Mouse (Mus musculus): ENCODE measurements around the gene Mlxipl. TPM values are rescaled to one million over a fixed set of nuclear protein-coding genes. Genes with fewer than 3 reads are reported as not detected.

Gene Mlxipl
- total RNA-seq, 2 experiments from 2014 or later, result 14.1 to 26.6 TPM

DNA sequence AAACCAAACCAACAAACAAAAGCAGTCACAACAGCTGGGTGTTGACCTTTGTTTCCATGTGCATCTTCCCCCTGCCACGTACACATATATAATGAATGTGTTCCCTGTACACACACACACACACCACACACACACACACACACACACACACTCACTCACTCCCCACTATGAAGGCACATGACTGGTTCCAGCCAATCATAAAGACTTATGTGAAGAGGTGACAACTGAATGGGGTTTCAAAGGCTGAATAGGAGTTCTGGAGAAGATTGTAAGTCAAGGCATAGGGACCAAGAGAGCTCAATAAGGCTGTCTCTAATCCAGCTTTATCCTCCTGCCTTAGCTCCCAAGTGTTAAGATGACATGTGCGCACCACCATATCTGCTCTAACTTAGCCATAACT lies 10.1 kb upstream of the Mlxipl start:
- no peak for DNase-seq

DNA sequence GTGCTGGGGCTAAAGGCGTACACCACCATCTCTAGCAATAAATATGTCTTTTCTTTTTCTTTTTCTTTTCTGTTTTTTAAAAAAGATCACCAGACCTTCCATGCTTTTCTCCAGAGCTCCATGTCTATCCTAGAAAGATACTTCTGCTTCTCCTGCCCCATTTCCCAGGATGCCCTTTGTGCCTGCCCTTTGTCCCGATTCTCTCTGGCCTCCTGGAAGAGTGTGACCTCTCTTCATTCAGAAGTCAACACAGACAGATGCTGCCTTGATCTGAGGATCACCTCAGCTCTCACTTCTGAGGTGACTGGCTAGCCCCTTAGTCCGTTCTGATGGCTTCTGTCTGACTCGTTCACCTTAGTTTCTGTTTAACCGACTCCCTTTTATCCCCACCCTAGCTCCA lies 9.2 kb upstream of the Mlxipl start:
- DNase-seq, result no peak

DNA sequence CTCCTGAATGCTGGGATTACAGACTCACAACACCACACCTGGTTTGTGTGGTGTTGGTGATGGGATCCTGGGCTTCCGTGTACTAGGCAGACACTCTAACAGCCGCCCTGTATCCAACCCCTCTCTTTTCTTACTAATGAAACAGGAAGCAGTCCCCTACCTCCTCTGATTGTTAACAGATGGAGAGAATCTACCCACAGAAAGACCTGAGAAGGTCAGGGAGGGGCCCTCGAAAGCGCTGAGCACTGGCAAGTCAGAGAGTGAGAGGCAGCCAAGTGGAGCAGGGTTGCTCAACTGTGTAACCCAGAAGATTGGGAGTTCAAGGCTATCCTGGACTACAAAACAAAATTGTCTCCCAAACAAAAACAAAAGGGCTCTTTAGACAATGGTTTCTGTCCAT lies 2.8 kb upstream of the Mlxipl start:
- no peak for DNase-seq

DNA sequence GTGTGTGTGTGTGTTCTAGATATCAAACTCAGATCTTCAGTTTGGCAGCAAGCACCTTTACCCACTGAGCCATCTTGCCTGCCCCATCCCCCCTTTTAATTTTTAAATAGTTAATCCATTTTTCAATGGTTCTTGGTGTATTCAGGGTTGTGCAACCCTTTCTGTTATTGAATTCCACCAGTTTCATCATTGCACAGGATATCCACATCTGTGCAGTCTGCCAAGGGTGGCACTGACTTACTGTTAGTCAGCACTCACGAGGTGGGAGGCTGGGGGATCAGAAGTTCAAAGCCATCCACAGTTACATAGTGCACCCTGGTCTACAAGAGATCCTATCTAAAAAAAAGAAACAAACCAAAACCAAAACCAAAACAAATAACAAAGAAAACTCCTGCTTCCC lies 11.3 kb downstream of the Mlxipl start:
- no peak for DNase-seq

DNA sequence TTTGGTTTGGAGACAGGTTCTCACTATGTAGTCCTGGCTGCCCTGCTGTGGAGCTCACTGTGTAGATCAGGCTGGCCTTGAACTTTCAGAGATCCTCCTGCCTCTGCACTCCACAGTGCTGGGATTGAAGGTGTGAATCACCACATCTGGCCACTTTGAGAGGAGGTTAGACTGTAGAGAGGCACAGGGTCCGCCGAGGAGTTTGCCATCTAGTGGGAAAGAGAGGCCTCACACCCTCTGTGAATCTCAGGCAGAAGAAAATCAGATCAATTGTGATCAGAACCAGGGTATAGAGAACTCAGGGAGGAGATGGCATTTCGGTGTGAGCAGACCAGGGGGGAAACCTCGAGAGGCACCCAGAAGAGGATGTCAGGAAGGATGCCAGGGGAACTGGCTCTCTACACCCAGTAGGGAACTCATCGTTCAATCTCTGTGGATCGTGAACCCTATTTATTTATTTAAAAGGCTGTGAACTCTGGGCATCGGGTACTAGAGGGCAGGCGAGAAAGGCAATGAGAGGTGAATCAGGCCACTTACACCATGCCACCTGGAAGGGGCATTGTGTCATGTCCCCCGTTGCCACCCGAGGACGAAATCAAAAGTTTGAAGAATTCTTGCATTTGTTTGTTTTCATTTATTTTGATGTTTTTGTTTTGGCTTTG lies 14.4 kb downstream of the Mlxipl start:
- DNase-seq, result no peak

DNA sequence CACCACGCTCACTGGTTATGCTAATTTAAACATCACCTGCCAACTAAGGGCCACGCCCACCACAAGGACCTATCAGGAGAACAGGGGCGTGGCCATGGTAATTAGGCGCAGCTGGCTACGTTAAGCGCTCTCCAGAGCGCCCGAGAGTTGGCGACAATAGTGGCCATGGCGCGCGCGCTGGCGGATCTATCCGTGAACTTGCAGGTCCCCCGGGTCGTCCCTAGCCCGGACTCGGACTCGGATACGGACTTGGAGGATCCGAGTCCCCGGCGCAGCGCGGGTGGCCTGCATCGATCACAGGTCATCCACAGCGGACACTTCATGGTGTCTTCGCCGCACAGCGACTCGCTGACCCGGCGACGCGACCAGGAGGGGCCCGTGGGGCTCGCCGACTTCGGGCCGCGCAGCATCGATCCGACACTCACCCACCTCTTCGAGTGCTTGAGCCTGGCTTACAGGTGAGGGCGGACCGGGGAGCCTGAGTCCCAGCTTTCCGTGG lies 17.1 kb downstream of the Mlxipl start:
- DNase-seq, result peak; percentile 87 to 90

DNA sequence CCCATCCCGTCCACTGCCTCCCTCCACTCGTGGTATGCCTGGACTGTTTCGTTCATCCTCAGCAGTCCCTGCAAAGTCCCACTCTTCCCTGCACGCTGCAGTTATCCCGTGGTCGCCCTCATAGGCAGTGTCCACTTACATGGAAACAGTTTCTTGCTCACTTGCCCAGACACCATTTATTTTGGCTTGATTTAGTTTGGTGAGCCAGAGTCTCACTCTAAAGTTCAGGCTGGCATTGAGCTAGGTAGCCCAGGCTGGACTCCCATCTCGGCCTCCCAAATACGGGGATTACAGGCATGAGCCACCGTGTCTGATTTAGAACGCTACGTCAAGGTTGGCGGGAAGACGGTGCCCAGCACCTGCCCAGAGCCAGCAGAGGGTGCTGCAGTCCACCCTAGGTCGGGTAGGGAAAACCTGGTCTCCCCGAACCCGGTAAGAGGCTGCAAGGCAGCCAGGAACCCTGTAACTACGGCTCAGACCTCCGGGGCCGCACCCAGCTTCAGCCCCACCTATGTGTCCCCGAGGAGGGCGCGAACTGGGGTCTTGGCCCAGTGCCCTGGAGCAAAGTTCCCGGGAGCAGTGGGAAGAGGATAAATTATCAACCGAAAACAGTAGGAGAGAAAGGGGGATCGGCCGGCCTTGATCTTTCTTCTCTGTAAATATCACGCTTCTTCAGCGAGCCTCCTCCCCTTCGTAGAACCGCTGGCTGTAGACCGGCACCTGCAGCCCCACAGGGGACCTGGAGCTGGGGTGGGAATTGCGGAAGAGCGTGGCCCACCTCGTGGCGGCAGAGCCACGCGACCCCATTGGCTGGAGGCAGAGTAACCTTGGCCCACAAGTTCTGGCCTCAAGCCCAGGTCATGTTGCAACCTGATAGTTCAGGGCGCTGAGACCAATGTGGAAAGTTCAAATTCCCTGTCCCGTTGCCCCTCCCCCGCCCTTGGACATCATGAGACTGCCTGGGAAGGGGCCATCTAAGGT lies 18.1 kb downstream of the Mlxipl start:
- DNase-seq, result peak; percentile 78 to 88

DNA sequence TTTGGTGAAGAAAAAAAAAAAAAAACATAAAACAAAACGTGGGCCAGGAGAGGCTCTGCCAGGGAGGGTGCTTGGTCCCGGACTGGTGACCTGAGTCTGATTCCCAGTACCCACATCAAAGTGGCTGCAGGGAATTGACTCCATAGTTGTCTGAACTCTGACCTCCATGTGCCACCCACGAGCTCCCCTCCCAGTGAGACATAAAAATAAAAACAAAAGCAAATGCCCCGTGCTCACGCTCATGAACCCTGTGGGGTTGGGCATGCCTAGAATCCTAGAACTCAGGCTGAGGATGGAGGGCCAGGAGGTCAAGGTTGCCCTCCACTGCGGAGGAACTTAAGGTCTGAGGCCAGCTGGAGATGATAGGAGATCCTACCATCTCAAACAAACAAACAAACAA lies 19.3 kb downstream of the Mlxipl start:
- DNase-seq, result peak in 1 of 2 experiments; percentile 18

DNA sequence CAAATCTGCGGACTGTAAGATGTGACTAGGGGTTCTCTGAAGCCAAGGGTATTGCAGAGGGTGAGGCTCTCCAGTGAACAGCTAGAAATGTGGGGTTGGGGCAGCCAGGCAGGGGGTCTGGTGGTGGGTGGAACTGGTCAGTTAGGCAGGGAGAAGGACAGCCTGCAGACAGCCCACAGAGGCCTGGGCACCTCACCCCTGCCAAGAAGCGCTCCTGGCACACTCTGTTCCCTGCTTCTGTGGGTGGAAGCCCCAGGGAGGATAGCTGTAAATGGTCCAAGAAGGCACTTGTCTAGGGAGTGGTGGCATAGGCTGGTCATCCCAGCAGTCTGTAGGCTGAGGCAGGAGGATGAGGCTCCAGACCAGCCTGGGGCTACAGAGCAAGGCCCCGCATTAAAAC lies 19.7 kb downstream of the Mlxipl start:
- DNase-seq, result peak in 1 of 2 experiments; percentile 36

DNA sequence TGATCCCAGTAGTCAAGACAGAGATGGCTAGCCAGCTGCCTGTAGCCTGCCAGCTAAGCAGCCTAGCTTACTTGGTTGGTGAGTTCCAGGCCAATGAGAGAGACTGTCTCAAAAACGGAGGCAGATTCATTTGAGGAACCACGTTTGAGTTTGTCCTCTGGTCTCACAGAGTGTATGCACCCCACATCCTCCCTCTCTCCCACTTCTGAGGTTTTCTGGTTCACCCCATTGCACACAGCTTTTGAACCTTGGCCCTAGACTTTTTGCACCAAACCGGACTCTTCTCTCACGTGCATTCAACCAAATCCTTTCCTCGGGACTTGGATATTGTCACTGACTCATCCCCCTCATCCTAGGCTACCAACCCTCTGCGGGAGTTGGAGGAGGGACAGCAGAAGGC lies 20.3 kb downstream of the Mlxipl start:
- DNase-seq, result no peak

DNA sequence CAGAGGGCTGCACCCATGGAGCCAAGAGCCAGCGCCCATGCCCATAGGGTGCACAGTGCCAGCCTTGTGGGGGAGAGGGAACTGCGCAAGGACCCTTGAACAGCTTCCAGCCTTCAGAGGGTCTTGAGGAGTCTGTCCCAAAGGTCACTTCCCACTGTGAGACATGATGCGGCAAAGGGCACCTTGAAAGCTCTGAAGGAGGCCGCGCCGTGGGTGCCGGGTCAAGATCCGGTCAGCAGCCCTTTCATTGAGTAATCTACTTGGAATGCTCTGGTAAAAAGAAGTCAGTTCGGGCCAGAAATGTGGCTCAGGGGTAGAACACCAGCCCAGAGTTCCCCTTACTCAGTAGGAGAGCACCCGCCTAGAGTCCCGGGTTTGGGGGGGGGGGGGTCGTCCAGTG lies 24.1 kb downstream of the Mlxipl start:
- DNase-seq, result no peak

DNA sequence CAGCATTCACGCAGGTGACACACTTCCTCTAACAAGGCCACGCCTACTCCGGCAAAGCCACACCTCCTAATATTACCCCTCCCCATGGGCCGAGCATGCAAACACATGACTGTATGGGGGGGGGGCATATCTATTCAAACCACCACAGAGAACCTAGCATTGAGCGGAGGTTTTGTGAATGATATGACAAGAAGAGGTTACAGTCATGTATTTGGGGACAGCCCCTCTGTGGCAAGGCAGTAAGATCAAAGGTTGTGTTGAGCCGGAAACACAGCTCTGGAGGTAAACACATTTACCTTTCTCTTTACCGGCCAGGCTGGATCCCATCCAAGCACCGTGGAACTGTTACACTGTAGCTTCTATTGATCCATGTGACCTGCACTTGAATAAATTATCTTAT lies 25.6 kb downstream of the Mlxipl start:
- no peak for DNase-seq

DNA sequence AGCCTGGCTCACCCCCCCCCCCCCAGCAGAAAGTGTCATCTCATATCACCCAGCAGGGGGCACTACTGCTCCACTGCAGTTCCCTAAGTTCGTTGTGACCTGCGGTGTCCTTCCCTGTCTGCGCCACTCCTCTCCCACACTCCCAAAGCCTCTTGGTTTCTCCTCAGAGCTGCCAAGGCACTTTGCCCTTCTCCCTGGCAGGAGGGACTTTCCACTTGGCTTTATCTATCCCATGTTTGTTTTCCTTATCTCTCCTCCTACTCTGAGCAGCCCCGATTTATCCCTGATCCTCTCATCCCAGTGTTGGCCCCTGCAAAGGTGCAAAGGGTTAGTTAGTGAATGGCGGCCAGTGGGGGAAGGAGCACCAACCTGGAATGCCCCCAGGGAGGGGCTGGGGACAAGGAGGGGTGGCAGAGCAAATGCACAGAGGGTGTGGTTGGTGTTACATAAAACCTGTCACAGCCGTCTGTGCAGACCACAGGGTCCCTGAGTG lies 28.9 kb downstream of the Mlxipl start:
- peak; percentile 66 to 76 for DNase-seq

DNA sequence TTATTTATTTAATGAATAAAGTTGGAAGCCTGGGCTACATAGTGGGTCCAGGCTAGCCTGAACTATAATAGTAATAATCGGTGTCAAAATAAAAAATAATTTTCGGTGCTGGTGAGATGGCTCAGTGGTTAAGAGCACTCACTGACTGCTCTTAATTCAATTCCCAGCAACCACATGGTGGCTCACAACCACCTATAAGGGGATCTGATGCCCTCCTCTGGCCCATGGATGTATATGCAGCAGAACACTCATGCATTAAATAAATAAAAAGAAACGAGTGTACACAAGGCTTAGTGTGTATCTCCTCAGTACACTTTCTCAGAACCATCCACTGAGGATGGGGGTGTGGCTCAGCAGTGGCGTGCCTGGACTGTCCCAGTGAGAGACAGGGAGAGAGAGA lies 31.1 kb downstream of the Mlxipl start:
- no peak for DNase-seq

DNA sequence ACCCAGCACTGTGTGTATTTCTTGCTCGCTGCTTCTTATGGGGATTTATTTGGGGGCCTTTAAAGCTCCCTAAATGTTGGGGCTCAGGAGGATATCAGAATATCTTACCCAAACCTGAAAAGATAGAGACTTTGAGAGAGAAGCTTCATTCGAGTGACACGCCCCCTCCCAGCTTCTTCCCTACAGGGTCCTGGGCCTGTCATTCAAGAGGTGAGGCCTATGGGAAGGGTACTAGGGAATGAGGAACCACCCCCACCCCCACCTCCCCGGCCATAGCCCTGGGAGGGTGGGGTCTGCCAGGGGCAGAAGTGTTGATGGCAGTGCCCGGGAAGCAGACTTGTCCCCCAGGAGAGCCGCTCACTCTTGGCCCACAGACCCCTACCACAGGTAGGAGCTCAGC lies 36.4 kb downstream of the Mlxipl start:
- no peak for DNase-seq

DNA sequence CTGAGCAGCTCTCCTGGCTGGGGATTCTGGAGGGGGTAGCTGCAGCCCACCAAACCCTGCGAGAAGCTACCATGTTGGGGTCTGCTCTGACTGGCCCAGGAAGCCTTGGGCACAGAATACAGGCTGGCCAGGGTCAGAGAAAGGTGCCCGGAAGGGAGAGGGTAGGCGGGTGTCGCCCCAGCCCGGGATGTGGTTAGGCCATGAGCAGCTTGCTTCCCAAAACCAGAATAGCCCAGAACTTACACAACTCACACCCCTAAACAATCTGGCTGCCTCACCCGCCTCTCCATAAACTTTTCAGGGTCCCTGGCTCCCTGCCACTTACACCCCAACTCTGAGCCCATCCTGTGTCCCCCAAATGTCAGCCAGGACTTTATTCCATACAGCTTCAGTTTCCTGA lies 38.0 kb downstream of the Mlxipl start:
- no peak for DNase-seq

DNA sequence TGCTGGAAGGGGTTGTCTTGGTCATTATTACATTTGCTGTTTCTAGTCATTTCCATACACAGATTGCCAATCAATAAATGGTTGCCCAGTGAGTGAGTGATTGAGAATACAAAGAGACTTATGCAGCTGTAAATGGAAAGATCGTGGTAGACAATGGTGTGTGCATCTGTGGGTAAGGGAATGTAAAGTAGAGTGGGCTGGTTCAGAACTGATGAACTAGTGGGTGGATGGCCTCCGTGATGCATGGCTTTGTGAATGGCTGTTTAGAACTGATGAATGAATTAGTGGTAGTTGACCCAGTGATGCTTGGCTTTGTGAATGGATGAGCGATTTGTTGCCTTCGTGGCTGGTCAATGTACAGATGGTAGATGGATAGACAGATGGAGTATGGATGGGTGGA lies 40.1 kb downstream of the Mlxipl start:
- no peak for DNase-seq

DNA sequence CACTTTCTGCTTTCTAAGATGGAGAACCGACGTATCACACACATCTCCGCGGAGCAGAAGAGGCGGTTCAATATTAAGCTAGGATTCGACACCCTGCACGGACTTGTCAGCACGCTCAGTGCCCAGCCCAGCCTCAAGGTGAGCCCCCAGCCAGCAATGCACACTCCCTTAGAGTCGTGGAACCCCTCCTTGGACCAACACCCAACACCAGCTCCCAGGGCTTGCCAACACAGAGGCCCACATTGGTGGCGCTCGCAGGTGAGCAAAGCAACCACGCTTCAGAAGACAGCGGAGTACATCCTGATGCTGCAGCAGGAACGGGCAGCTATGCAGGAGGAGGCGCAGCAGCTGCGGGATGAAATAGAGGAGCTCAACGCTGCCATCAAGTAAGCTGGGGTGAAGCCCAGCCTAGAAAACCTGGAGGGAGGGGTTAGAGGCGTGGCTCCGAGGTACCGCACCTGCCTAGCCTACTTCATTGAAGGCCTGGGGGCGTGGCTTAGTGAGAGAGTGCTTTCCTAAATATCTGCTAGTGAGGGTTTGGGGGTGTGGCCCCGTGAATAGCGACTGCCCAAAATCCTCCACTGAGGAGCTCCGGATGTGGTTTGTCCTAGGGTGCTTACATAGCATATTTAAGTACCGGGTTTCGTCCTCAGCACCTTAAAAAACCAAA lies 44.2 kb downstream of the Mlxipl start:
- peak; percentile 21 to 42 for DNase-seq

DNA sequence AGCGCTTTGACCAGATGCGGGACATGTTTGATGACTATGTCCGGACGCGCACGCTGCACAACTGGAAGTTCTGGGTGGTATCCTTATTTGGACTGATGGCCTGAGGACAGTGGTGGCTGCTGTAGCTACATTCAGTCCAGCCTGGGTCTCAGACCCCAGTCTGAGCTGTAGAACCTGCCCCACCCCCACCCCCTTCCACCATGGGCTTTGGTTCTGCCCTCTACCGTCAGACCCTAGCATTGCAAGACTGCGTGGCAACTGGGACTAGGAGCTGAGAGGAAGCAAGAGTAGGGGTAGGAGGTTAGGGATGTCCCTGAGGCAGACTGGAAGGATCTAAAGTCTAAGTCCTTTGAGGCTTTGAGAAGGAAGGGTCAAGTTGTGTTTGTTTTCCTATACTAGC lies 44.8 kb downstream of the Mlxipl start:
- peak; percentile 43 to 55 for DNase-seq

DNA sequence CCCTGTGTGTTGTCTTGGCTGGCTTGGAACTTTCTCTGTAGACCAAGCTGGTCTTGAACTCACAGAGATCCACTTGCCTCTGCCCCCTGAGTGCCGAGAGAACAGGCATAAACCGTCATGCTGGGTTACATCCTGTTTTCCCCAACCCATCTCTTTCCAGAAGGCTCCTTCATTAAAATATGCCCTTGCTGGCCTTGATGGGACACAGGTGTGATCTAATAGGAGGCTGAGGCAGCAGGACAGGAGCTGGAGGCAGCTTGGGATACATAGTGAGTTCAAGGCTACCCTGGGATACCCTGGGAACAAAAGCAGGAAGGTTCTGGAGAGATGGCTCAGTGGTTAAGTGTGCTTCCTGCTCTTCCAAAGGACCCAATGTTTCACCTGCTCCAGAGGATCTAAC lies 50.2 kb downstream of the Mlxipl start:
- DNase-seq, result no peak

DNA sequence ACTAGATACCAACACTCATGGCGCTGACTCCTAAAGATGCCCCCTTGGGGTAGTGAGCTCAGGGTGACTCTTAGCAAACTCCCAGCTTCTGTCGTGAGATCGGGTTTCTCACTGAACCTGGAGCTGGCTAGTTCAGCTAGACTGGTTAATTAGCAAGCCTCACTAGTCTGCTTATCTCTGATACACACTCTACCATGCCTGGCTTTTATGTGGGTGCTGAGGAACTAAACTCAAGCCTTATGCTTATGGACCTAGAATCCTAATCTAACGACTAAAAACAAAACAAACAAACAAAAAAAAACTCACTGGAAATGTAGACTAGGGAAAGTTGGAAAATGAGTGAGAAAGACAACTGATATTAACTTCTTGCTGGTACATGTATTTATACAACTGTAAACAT lies 54.8 kb downstream of the Mlxipl start:
- DNase-seq, result no peak

DNA sequence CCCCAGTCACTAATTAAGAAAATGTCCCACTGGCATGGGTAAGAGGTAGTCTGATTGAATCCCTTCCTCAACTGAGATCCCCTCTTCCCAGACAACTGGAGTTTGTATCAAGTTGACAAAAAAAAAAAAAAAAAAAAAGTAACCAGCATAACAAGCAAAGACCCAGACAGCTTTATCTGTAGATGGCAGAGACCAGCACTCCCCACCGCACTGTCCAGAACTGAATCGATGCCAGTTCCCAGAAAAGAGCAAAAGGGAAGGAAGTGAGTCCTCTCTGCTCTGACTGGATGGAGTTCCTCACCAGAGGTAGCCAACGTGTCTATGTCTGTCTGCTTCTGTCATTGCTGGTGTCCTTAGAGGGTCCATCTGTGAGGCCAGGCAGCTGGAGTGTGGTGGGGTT lies 55.8 kb downstream of the Mlxipl start:
- DNase-seq, result no peak

DNA sequence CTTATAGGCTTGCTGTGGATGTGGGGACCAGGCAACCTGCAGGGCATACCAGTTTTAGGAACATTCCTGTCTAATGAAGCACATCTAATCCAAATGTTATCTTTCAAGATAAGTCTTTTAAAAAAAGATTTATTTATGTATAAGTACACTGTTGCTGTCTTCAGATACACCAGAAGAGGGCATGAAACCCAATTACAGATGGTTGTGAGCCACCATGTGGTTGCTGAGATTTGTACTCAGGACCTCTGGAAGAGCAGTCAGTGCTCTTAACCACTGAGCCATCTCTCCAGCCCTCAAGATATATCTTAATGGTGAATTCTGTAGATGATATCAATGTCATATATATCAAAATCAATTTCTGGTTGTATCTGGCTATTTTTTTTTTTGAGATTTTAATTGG lies 56.3 kb downstream of the Mlxipl start:
- DNase-seq, result no peak

All from heart, adult 18-20 months (tissue).